Mouse (Mus musculus) liver, embryonic 14.5 days (tissue): ENCODE results near the gene Olfr1019. TPM values are rescaled to one million over a fixed set of nuclear protein-coding genes. Genes with fewer than 3 reads are reported as not detected.

ENCODE experiments used
- ATAC-seq: fragments of 200-750 bp; cut with Nextera tagmentation; 2 replicates; pipeline ENCODE4 v1.8.0; 2017; ENCODE audit warnings: moderate number of reproducible peaks, mild to moderate bottlenecking, moderate library complexity; ENCODE audit not compliant: insufficient read depth
- DNase-seq, 3 experiments: peaks; one replicate each; pipeline ENCODE4 v3.0.0-alpha.2; 2012 to 2013; ENCODE audit warnings: low read depth in 3 of 3, low spot score in 3 of 3
- H3K27ac ChIP-seq: fragments of 300-500 bp; sonication (generic); 2 replicates; pipeline ENCODE4 v1.5.1; 2014; ENCODE audit warnings: moderate library complexity, mild to moderate bottlenecking, control low read depth, inconsistent platforms
- H3K27me3 ChIP-seq: fragments of 300-500 bp; sonication (generic); 2 replicates; pipeline ENCODE4 v1.6.1; 2014; ENCODE audit warnings: mild to moderate bottlenecking, low read length, moderate library complexity; ENCODE audit not compliant: control insufficient read depth, insufficient read depth
- H3K36me3 ChIP-seq: fragments of 300-500 bp; sonication (generic); replicated peaks from 2 replicates; pipeline ENCODE4 v1.6.1; 2014; ENCODE audit warnings: low read depth; ENCODE audit not compliant: control insufficient read depth, insufficient read depth
- H3K4me1 ChIP-seq, 2 experiments: fragments of 200-500 bp in 1 of 2; fragments of 300-500 bp in 1 of 2; sonication (generic) in 1 of 2; replicated peaks; 2 replicates each; pipeline ENCODE4 v1.6.1; 2012 to 2014; ENCODE audit warnings: antibody characterized with exemption in 1 of 2, inconsistent platforms in 1 of 2, low read length in 1 of 2; ENCODE audit not compliant: control insufficient read depth in 2 of 2, insufficient read depth in 2 of 2
- H3K4me2 ChIP-seq: fragments of 300-500 bp; sonication (generic); 2 replicates; pipeline ENCODE4 v1.6.1; 2014; ENCODE audit warnings: low read depth, mild to moderate bottlenecking, control low read depth, moderate library complexity
- H3K4me3 ChIP-seq, 2 experiments: fragments of 200-500 bp in 1 of 2; fragments of 300-500 bp in 1 of 2; sonication (generic) in 1 of 2; 2 replicates each; pipeline ENCODE4 v1.5.1; 2012 to 2014; ENCODE audit warnings: low read depth in 2 of 2, low read length in 2 of 2, mild to moderate bottlenecking in 2 of 2, control low read depth in 1 of 2, inconsistent platforms in 1 of 2, moderate library complexity in 1 of 2; ENCODE audit not compliant: insufficient read depth in 1 of 2
- H3K9ac ChIP-seq: fragments of 300-500 bp; sonication (generic); replicated peaks from 2 replicates; pipeline ENCODE4 v1.6.1; 2014; ENCODE audit warnings: mild to moderate bottlenecking, control low read depth, moderate library complexity
- H3K9me3 ChIP-seq: fragments of 300-500 bp; sonication (generic); 2 replicates; pipeline ENCODE4 v1.6.1; 2016; ENCODE audit warnings: low read length, mixed read lengths; ENCODE audit not compliant: control insufficient read depth
- CTCF ChIP-seq: IDR thresholded peaks from 2 replicates; pipeline ENCODE4 v1.5.1; 2016; ENCODE audit warnings: antibody characterized with exemption, low read depth, control low read depth
- EP300 ChIP-seq: IDR thresholded peaks from 2 replicates; pipeline ENCODE4 v1.6.1; 2016; ENCODE audit warnings: antibody characterized with exemption, low read depth
- WGBS: fragments of 180-500 bp; shearing (Covaris S2); extraction: QIAGEN DNeasy Blood & Tissue Kit; methylation state at CpG from one replicate; pipeline ENCODE4 v1.1.7; 2014; ENCODE audit not compliant: insufficient replicate concordance; 5-methylcytosine and 5-hydroxymethylcytosine counted together
- polyA plus RNA-seq, 2 experiments: library from polyadenylated mRNA; depleted of rRNA in 1 of 2; stranded (reverse) in 1 of 2; unstranded in 1 of 2; fragments of >200 nt; fragmentation: Nextera tagmentation in 1 of 2; extraction: Ambion mirVana in 1 of 2; gene quantifications; 2 replicates each; pipeline versions ENCODE4 v1.2.1 to v1.2.3; 2012 to 2014

Olfr1019 gene
- not detected in 2 replicates for polyA plus RNA-seq (2012; rRNA removed)
- polyA plus RNA-seq (2014; fragmentation: Nextera tagmentation; extraction: Ambion mirVana), result not detected in 2 replicates

GRCm38 (mm10) chr2:85845383-85845782 is at the start of gene Olfr1019:
Olfr1019 (minus strand) TSS chr2:85845483.
- TF ChIP-seq EP300 (no peak), CTCF (no peak)
- Histone ChIP-seq H3K4me1 (no peaks in the 10 kb centered on the region), H3K4me2 (no peak within 1 kb of the TSS), H3K9ac (no peak within 1 kb of the TSS), H3K27me3 (no peaks in the 10 kb centered on the region), H3K4me3 (no peak within 1 kb of the TSS), H3K27ac (no peak within 1 kb of the TSS), H3K9me3 (no peaks in the 10 kb centered on the region), H3K36me3 (no peaks in the 10 kb centered on the region)
- DNase-seq, result no peak
- ATAC-seq, result no peak

GRCm38 (mm10) chr2:85885340-85885739 is 40.1 kb upstream of the Olfr1019 start, which contains the start of gene Olfr1023:
Olfr1023 (plus strand) TSS chr2:85885640.
- Histone ChIP-seq H3K4me3 (no peak within 1 kb of the TSS), H3K9ac (no peak within 1 kb of the TSS), H3K9me3 (no peaks in the 10 kb centered on the region), H3K4me1 (no peaks in the 10 kb centered on the region), H3K27me3 (no peaks in the 10 kb centered on the region), H3K4me2 (no peak within 1 kb of the TSS), H3K27ac (no peak within 1 kb of the TSS), H3K36me3 (no peaks in the 10 kb centered on the region)
- DNase-seq (no peak), ATAC-seq (no peak)
- WGBS, result 46% methylated on average over 2 of the region's 2 CpGs
- no peak for TF ChIP-seq EP300
- TF ChIP-seq CTCF, result no peak

DNA sequence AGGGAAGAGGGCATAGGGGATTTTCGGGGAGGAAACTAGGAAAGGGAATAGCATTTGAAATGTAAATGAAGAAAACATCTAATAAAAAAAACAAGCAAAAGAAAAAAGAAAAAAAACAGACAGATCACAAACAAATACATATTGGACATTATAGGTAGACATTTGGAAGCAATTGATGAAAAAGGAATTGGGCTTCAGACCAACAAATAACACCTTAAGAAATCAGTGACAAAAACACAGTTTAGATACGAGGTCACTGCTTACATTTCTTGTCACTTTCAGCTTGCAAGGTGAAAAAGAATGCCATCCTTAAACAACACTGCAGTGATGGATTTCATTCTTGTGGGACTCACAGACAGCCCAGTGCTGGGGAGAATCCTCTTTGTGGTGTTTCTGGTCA is 23.0 kb upstream of the Olfr1019 start, which contains the start of gene Olfr1022:
Olfr1022 (plus strand) TSS at position 301 of the 400 bp plus-strand sequence.
- no peak for DNase-seq
- TF ChIP-seq EP300 (no peak), CTCF (no peak)
- no peak within 1 kb of the TSS for H3K4me3 ChIP-seq
- 26% methylated on average over 2 of the region's 2 CpGs for WGBS
- H3K27me3 ChIP-seq, result no peaks in the 10 kb centered on the region
- no peaks in the 10 kb centered on the region for H3K9me3 ChIP-seq
- H3K4me1 ChIP-seq, result no peaks in the 10 kb centered on the region
- H3K9ac ChIP-seq, result no peak within 1 kb of the TSS
- H3K36me3 ChIP-seq, result no peaks in the 10 kb centered on the region
- H3K4me2 ChIP-seq, result no peak within 1 kb of the TSS
- no peak within 1 kb of the TSS for H3K27ac ChIP-seq
- no peak for ATAC-seq

DNA sequence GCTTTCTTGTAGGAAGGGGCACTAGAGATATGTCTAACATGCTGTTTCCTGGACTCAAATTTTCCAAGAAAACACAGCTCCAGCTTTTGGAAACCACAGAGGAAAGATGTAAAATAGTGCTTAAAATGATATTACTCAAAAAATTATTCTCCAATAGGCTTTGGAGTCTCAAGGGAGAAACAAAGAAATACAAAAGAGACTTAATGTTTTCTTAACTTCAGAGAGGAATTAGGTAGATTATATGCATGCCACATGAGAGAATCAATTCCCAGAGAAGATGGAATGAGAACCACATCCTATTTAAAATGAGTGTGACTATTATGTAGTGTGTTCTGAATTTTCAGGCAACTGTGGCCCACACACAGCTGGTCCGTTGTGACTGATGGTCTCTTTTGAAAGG is 1.4 kb upstream of the Olfr1019 start, which contains the start of gene Olfr1020:
Olfr1020 (plus strand) TSS at position 301 of the 400 bp plus-strand sequence.
- no peaks in the 10 kb centered on the region for H3K4me1 ChIP-seq
- DNase-seq (no peak), ATAC-seq (no peak)
- H3K4me2 ChIP-seq, result no peak within 1 kb of the TSS
- WGBS, result 63% methylated on average over 1 of the region's 1 CpGs
- H3K4me3 ChIP-seq, result no peak within 1 kb of the TSS
- H3K36me3 ChIP-seq, result no peaks in the 10 kb centered on the region
- H3K9ac ChIP-seq, result no peak within 1 kb of the TSS
- no peak within 1 kb of the TSS for H3K27ac ChIP-seq
- H3K27me3 ChIP-seq, result no peaks in the 10 kb centered on the region
- TF ChIP-seq EP300, result no peak
- TF ChIP-seq CTCF, result no peak
- H3K9me3 ChIP-seq, result no peaks in the 10 kb centered on the region

DNA sequence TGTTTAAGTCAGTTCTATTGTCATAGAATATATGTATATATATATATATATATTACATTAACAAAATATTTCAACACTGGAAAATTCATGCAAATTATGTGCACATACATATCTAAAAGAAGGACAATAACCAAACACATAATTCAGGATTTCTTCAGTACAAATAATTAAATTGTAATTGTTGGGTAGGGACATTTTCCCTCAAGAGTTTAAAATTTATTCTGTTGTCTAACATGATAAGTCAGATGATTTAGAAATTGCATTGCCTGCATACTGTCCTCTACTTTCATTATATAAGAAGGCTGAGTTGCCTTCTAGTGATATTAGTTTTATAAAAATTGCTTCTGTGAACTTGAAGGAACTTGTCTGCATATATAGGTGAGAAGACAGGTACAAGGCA is 27.1 kb downstream of the Olfr1019 start, which contains the start of gene Olfr1018:
Olfr1018 (plus strand) TSS at position 301 of the 400 bp plus-strand sequence.
- no peak within 1 kb of the TSS for H3K27ac ChIP-seq
- H3K4me3 ChIP-seq, result no peak within 1 kb of the TSS
- H3K9ac ChIP-seq, result no peak within 1 kb of the TSS
- H3K4me2 ChIP-seq, result no peak within 1 kb of the TSS
- H3K4me1 ChIP-seq, result no peaks in the 10 kb centered on the region
- DNase-seq, result no peak
- H3K36me3 ChIP-seq, result no peaks in the 10 kb centered on the region
- no peaks in the 10 kb centered on the region for H3K9me3 ChIP-seq
- ATAC-seq, result no peak
- H3K27me3 ChIP-seq, result no peaks in the 10 kb centered on the region
- TF ChIP-seq EP300 (no peak), CTCF (no peak)
